Mouse (Mus musculus) stomach, postnatal 0 days (tissue): Measurements from ENCODE around the gene Nynrin.

ENCODE experiments used
- CTCF ChIP-seq: IDR thresholded peaks from 2 replicates; pipeline ENCODE4 v1.5.1; 2016; ENCODE audit warnings: antibody characterized with exemption, low read depth, mild to moderate bottlenecking, moderate library complexity
- EP300 ChIP-seq: optimal IDR thresholded peaks from 2 replicates; pipeline ENCODE3; 2016; ENCODE audit warnings: antibody characterized with exemption

DNA sequence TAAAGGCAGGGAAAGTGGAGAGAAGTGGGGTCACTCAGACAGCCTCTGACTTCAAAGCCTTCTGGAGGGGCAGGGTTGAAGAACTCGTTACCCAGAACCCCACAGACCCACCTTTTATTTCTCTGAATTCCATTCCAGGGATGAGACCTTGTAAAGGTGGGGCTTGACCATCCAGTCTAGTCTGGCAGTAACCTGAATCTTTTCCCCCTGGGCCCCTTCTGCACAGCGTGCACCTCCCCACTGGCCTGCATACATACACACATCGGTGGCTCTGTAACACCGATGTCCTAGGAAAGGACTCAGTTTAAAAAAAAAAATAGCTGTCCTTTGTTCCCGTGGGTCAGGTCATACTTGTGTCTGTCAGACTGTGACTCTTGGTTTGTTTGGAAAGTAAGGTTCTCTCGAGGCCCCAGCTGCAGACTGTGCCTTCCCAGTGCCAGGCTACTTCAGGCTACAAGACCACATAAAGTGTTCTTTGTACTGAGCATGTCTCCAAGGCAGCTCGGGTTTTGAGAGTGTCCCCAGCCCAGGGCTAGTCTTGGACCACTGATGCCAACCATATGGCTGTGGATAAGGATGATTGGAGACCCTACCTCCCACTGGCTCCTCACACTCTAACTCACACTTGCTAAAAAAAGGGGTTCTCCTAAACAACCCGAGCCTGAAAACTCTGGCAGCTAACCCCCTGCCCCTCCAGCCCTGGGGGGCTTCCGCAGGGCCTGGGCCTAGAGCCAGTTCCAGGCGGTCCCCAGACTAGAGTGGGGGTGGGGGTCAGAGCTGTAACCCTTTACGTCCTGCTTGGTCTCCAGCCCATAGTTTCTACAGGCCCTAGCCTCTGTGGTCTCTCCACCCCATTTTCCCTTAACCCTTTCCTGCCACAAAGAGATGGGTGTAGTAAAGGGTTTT is 911 bp upstream of the Nynrin start:
- TF ChIP-seq CTCF (no peak), EP300 (no peak)
